Mouse (Mus musculus) heart, postnatal 4 days (tissue): ENCODE results near the gene Itsn1. TPM values are rescaled to one million over a fixed set of nuclear protein-coding genes. Genes with fewer than 3 reads are reported as not detected.

Experiments
- DNase-seq: peaks from one replicate; pipeline ENCODE4 v3.0.0; 2021
- total RNA-seq, 2 experiments: library from RNA; stranded (reverse); gene quantifications; 2 replicates each; pipeline ENCODE4 v1.2.3; 2021

The Itsn1 gene
- total RNA-seq, 2 experiments from 2014 or later: 37.9 to 50.7 TPM

DNA sequence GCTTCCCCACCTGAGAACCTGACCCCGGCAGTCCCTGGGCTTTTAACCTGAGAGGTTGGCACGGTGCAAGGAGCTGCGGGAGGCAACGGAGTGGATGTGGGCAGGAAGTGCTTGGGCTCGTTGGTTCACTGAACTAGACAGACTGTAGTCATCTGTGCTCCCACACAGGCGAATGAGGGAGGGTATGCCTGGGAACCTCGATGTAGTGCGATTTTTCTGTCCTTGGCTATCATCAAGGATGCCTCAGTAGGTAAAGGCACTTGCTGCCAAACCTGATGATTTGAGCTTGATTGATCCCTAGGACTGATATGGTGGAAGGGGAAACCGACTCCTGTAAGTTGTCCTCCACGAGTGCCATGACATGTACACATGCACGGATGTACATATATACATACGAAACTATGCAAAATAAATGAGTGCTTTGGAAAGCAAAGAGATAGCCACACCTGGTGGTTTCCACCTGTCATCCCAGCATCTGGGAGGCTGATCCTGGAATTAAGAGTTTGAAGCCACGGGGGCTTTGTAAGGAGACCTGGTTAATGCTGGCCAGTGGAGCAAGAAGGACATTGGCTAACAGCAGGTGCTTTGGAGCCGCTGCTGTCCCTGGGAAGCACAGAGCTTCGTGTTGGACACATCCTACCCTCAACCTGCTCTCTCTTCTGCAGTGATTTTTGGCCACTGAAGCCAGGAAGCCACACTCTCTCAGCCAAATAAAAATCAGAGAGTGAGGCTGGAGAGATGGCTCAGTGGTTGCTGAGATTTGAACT is 180.7 kb downstream of the Itsn1 start:
- DNase-seq: no peak

DNA sequence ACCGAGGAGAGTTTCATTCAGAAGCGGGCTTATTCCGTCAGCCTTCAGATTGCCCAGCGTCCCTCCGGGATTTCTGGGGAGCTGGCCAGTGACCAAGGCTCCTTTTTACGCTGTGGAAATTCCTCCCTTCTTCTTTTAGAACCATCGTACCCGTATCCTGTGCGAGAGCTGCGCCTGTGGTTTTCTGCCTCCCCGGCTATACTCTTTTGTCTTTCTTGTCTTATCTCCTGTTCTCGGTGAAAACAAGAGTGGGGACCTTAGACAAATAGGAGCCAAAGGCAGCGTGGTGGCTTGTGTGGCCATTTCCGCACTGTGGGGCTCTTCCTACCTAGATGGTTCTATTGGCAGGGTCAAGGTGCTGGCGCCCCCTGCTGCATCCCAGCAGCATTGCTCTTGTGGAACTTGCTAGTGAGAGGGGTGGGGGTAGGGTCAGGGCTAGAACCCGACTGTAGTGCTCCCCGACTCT is 188.6 kb downstream of the Itsn1 start:
- peak; percentile 92 for DNase-seq

DNA sequence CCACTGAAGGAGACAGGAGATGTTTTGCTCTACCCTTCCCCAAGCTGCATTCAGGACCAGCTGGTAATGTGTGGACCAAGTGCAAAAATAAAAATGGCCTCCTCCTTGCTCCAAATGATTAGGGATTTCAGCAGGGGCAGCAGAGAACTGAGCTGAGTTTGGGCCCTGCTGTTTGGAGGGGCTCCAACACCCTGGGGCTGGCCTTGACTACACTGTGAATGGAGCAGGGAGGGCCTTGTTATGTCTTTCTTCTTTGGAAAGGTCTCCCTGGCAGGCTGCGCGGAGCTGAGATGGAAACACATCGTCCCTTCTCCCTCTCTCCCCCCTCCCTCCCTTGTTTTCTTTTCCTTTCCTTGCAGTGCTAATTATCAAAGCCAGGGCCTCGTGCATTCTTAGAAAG is 189.4 kb downstream of the Itsn1 start:
- DNase-seq: no peak

DNA sequence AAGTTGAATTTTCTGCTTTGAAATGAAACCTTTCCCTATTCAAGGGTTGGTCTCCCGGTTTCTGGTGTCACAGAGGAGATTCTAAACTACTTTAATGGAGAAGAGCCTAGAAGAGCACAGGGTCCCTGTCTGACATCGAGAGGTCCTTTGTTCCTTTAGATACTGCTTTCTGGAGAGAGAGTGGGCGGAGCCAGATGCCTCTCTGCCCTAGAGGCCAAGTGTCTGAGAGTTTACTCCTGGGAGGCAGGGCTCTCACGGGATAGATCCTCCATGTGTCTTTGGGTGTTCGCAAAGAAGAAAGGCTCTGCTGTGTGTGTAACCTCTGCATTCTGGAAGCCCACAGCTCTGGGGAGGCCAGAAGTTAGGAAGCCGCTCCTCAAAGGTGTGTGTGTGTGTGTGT is 190.0 kb downstream of the Itsn1 start:
- no peak for DNase-seq

DNA sequence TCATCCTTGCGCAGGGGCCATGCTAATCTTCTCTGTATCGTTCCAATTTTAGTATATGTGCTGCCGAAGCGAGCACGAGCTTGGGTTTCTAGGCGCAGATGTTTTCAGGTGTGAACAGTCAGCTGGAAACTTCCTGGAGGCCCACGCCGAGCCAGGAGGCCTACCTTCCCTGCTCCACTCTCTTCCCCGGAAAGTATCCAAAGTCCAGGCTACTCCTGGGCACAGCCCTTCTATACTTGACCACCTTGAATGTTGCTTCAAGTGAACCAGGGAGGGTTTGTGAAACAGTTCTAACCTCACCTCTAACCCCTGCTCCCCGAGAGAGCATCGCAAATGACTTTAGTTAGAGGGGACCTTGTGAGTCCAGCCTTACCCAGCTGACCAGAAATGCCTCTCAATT is 192.3 kb downstream of the Itsn1 start:
- no peak for DNase-seq

DNA sequence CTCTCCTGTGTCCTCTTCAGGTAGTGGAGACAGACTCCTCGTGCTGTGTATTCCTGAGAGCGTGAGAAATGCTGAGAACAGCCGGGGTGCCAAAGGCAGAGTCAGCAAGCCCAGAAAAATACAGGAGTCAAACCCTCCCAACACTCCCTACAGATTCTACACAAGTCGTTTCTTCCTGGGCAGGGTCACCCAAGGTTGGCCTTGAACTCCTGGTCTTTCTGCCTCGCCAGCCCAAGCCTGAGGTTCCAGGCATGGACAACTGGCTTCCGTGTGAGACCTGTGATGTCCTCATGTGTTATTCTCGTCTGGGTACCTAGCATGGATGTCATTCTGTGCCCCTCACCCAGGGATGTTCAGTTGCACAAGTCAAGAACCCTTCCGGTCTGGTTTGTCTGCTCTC is 193.9 kb downstream of the Itsn1 start:
- DNase-seq: no peak

DNA sequence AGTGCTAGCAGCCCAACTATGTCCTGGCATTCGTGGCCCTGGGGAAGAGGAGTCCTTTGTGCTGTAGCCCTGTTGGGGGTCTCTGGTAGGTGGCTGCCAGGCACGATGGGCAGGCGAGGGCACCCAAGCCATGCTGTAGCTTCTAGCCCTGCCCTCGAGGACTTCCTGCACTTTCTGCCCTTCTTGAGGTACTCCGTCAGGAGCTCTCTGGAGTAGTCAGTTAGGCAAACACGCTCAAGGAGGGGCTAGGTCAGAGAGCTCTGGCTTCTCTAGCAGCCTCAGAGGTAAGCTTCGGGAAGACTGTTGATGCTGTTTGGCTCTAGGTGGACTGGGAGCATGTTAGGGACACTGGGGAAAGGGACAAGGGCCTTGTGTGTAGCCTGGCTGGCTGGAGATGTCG is 195.3 kb downstream of the Itsn1 start:
- DNase-seq: no peak

DNA sequence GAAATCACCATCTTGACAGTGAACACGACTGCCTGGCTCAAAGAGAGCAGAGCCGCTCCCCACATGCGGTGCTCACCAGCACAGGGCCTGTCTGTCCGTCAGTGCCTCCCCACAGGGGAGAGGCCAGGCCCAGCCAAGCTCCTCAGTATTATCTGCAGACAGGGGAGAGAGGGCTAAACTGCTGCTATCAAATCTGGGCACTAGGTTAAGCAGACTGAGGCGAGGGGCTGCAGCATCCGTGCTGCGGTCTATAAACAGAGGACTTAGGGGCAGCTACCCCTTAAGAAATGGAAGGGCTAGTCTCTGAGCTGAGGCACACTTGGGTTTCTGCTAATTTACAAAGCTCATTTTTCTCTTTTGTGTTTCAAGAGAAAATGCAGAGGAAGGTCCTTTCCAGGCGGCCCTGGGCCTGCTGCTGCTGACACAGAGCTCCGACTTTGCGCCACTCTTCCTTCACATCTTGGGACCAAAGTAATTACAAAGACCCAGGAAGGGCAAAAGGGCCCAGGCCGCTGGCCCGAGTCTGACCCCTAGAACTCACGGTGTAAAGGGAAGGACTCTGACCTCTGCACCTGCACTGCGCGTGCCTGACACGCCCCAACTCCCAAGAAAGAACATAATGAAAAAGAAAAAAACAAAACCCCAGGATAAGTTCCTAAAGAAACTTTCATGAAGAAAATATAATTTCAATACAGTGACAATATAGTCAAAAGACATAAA is 199.0 kb downstream of the Itsn1 start:
- DNase-seq: no peak

DNA sequence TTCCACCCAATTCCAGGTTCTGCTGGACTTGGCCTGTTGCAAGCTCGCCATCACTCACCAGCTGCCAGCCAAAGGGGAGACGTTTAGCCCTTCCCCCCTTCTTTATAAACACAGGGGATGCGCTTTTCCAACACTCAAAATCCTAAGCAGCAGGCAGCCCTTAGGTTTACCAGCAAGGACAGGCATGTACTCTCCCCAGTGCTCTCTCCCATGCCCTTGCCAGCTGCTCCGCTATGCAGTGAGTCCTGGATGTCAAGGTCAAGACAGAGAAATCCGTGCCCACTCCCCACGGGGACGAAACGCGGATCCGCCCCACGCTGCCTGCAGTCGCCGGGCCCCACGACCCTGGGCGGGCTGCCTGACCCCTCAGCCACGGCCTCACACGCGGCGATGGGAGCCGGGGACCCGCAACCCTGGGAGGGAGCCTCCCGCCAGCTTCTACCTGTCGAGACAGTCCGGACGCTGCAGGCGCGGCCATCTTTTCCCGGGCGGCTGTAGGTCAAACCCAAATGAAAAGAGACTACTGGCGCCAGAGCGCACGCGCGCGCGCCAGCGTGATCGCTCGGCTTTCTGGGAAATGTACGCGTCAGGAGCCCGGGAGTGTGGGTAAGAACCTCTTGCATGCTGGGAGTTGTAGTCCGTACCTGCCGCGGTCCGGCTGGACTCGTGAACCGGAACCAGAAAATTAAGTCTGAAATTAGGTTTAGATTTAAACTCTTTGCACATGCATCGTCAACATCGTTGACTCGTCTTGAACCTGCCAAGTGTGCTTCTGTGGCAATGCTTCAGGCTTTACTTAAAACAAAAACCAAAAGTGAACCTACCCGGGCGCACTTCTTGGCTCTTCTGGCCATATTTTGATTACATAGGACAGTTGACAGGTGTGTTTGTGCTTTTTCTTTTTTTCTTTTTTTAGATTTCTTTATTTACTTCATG is 202.3 kb downstream of the Itsn1 start:
- DNase-seq: peak; percentile 92

DNA sequence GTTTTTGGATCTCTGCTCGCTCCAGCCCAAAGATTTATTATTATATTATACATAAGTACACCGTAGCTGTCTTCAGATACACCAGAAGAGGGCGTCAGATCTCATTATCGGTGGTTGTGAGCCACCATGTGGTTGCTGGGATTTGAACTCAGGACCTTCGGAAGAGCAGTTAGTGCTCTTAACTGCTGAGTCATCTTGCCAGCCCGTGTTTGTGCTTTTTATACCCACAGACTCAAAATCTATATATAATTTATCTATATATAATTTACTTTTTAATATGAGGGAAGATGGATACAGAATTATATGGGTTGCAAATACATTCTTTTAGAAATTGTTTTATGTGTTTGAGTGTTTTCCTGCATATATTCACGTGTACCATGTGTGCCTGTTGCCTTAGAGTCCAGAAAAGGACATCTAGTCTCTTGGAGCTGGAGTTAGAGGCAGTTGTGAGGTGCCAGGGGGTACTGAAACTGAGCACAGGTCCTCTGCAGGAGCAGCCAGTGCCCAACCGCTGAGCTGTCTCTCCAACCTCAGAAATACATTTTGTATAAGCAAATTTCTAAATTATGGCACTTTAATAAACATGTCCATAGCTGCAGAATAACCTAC is 203.1 kb downstream of the Itsn1 start:
- DNase-seq: no peak

DNA sequence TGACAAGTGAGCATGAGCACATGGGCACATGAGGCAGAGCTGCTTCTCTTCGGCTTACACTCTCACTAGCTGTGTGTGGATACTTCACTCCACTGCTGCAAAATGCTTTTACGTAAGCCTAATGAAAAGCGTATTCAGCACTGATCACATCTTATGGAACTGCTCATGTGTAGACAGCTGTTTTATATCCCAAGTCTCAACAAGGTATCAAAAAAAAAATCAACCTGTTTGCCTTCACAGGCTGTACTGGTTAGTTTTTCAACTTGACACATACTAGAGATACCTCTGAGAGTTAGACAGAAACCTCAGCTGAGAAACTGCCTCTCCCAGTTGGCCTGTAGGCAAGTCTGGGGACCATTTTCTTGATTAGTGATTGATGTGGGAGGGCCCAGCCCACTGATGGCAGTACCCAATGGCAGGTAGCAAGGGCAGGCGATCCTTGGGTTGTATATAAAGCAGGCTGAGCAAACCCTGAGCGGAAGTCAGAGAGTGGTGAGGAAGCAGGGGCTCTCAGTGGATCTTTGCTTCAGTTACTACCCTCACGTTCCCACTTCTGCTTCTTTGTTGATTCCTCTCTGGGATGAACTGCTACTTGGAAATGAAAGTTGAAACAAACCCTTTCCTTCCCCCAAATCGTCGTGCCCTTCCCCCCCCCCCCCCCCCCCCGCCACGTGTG is 203.9 kb downstream of the Itsn1 start:
- no peak for DNase-seq

DNA sequence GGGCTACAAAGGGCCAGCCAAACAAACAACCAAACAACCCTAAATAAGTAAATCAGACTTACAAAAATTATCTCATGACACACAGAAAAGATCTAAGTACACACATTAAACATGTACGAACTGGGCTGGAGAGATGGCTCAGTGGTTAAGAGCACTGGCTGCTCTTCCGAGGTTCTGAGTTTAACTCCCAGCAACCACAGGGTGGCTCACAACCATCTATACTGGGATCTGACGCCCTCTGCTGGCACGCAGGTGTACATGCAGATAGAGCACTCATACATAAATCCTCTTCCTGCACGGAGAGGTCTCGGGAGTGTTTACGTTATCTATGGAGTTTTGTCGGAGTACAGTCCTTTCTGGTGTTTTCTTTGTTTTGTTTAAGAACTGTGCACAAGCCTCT is 206.0 kb downstream of the Itsn1 start:
- peak; percentile 69 for DNase-seq

DNA sequence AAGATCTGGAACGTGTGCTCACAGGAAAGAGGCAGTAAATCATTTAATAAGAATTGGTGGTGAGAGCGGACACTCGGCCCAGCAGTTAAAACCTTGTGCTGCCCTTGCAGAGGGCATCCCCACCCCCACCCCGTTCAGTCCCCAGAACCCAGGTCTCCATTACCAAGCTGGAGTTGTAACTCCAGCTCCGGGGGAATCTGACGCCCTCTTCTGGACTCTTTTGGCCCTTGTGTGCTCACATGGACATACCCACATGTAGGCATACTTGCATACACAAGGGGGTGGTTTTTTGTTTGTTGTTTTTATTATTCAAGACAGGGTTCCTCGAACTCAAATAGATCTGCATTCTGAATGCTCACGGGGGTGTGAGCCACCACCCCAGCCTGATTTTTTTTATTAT is 206.6 kb downstream of the Itsn1 start:
- no peak for DNase-seq

DNA sequence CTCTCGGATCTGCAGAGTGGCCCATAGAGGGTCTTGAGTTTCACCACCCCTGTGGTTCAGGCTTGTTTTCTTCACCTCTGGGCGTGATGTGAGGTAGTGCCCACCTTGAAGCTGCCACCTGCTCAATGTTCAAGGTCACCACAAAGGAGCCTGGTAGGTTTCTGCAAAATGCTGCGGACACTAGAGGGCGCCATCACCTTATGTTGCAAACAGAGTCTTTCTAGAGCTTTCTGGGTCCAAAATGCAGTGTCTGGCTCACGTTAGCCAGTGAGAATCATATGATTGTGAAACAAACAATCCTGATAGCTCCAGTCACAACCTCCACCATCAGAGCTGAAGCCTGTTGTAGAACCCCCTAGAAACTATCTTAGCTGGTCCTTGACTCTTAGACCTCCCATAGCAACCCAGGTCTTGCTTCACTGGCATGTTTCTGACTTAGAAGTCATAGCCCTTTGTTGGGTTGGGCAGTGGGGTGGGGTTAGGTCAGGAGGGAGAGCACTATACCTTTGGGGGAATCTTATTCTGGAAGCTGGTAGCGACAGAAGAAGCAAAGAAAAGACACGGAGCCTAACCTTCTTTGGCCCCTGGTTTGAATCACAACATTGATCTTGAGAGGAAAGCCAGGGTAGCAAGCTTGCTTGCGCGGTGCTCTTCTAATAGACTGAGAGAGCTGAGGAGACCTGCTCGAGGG is 207.4 kb downstream of the Itsn1 start:
- DNase-seq: peak; percentile 92

DNA sequence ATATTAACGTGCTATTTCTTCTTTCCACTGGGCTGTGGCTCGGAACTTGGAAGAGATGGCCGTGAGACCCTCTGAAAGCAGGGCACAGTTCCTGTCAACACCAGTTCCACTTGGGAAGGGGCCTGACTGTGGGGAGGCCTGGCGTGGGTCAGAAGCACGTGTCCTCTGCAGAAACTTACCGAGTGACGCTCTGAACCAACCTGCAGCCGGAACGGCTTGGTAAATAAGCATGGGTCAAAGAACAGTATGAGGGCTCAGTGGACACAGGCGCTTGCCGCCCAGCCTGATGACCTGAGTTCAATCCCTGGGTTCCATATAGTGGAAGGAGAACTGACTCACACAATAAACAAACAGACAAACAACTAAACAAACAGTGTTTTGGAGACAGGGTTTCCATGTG is 208.2 kb downstream of the Itsn1 start:
- DNase-seq: no peak

DNA sequence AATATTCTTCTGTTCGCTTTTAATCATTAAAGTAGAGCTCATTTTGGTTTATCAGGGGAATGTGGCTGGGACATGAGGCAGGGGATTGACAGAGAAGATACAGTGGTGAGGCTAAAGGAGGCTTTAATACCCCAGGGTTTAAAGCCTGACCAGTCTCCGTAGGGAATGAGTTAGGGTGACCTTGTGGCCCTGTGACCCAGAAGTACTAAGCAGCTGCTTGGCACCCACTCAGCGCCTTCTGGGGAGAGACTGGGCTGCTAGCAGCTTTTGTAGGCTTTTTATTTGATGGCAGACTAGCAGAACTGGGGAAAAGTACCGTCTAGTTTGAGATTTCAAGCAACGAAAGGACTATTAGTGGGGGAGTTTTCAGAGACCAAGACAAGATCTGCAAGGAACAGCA is 209.1 kb downstream of the Itsn1 start:
- DNase-seq: no peak

DNA sequence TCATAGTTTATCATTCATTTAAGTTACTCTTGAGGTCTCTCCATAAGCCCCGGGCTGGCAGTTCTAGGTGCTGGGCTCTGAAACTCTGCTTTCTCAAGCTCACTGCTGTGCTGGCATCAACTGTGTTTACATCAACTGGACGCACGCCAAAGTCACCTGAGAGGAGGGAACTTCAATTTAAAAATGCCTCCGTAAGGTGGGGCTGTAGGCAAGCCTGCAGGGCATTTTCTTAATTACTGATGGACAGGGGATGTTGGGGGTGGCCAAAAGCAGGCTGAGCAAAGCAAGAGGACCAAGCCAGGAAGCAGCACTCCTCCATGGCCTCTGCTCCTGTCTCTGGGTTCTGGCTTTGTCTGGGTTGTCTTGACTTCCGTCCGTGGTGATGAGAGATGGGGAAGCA is 211.6 kb downstream of the Itsn1 start:
- no peak for DNase-seq

DNA sequence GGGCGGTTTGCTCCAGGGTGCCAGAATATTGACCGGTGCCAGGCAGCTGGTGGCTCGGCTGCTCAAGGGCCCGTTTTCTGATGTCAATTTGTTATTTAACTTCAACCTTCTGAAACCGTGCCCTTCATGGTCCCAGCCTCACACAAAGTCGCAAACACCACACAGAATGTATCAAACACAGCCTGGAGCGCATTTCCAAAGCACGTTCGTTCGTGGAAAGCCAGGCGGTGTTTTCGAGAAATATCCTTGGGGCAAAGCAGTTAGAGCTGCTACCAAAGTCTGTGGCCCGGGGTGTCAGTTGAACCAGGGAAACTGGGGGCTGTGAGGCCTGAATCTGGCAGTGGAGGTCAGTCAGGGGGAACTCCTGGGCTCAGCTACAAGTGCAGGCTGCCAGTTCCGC is 213.1 kb downstream of the Itsn1 start:
- no peak for DNase-seq

DNA sequence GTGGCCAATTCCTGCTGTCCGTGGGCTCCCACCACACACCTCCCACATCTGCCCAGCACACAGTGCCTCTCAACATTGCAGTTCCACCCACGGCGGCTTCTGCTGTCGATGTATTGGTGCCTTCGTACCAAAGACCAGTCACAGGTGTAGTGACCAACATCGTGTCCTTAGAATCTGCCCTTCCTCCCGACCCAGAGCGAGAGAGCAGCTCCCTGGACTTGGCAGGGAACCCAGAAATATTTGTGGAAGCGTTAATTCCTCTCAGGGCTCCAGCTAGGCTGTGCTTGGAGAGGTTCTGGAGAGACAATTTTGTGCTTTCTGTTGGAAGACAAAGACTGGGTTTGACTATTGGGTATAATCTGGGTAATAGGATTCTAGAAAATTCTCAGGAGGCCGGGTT is 217.2 kb downstream of the Itsn1 start:
- DNase-seq: no peak

DNA sequence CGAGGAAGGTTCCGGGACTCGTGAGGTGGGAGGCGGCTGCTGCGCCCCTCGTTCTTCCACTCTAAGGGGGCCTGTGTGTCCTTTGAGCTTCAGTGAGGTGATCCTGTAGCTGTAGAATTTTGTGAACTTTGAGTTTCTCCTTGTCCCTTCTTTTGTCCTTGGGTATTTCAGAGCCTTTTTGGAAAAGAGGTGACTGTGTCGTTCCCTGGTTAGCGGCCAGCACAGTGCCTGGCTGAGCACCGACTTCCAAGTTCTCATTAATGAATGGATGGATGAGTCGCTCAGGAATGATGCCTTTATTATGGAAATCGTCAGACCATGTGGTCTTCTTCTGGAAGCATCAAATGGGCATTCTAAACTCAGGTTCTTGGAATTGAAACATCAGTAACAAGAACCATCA is 218.0 kb downstream of the Itsn1 start:
- DNase-seq: no peak

DNA sequence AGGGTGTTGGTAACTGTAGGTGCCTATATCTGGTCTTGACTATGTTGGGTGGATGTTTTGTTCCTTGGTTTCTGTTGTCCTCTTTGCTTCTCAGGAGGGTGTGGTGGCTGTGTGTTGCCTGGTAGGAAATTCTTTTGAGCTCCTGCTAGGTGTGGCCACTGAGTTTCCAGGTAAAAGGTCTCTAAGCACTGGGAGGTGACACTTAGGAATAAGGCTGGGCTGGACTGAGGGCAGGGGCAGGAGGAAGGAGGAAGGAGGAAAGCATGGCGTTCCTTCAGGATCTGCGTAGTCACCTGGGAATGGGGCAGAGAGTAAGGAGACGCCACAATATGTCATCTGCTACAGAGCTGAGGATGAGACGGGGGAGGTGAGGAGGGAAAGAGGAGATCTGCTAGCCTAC is 224.9 kb downstream of the Itsn1 start:
- DNase-seq: no peak
